Mouse (Mus musculus): ENCODE data around the gene Itga10.
"Not testable (repeated sequence)": the region's sequence is repeated elsewhere in the genome, so short reads cannot be mapped to it uniquely, and the experiment has no call there.

The Itga10 gene

GRCm38 (mm10) chr3:96680269-96680956 is 35.0 kb downstream of the Itga10 start:
- DNase-seq (ENCODE audit: low read depth, low spot score): peak; percentile 41

- peak; percentile 38 for DNase-seq (ENCODE audit: low read depth, low spot score)
Observed at GRCm38 (mm10) chr3:96683496-96683895, 38.1 kb downstream of the Itga10 start.

- DNase-seq (ENCODE audit: low read depth, low spot score): no peak
Observed at GRCm38 (mm10) chr3:96684151-96684821, 38.9 kb downstream of the Itga10 start.

- no peak for DNase-seq (ENCODE audit: low read depth, low spot score)
Observed at GRCm38 (mm10) chr3:96684822-96685156, 39.4 kb downstream of the Itga10 start.

GRCm38 (mm10) chr3:96686057-96686456 is 40.7 kb downstream of the Itga10 start:
- DNase-seq (ENCODE audit: low read depth, low spot score): not testable (repeated sequence)

GRCm38 (mm10) chr3:96688854-96689253 is 43.5 kb downstream of the Itga10 start:
- peak; percentile 32 for DNase-seq (ENCODE audit: low read depth, low spot score)

GRCm38 (mm10) chr3:96690298-96690697 is 44.9 kb downstream of the Itga10 start:
- no peak for DNase-seq (ENCODE audit: low read depth, low spot score)

GRCm38 (mm10) chr3:96692506-96692905 is 47.1 kb downstream of the Itga10 start:
- DNase-seq (ENCODE audit: low read depth, low spot score): no peak

- no peak for DNase-seq (ENCODE audit: low read depth, low spot score)
Observed at GRCm38 (mm10) chr3:96693579-96693978, 48.2 kb downstream of the Itga10 start.

GRCm38 (mm10) chr3:96696198-96696765 is 50.9 kb downstream of the Itga10 start, which contains the start of gene Pias3:
Pias3 (plus strand) TSS chr3:96696384.
- DNase-seq (ENCODE audit: low read depth, low spot score): peak; percentile 67

- peak; percentile 93 for DNase-seq (ENCODE audit: low read depth, low spot score)
Observed at GRCm38 (mm10) chr3:96696766-96697732, 51.7 kb downstream of the Itga10 start.

GRCm38 (mm10) chr3:96698993-96699690 is 53.8 kb downstream of the Itga10 start:
- DNase-seq (ENCODE audit: low read depth, low spot score): peak; percentile 80

- DNase-seq (ENCODE audit: low read depth, low spot score): peak; percentile 42
Observed at GRCm38 (mm10) chr3:96700376-96700775, 55.0 kb downstream of the Itga10 start.

GRCm38 (mm10) chr3:96701003-96701402 is 55.6 kb downstream of the Itga10 start:
- DNase-seq (ENCODE audit: low read depth, low spot score): no peak

- peak; percentile 20 for DNase-seq (ENCODE audit: low read depth, low spot score)
Observed at GRCm38 (mm10) chr3:96704778-96705177, 59.4 kb downstream of the Itga10 start.

- no peak for DNase-seq (ENCODE audit: low read depth, low spot score)
Observed at GRCm38 (mm10) chr3:96706217-96706616, 60.8 kb downstream of the Itga10 start.

GRCm38 (mm10) chr3:96706984-96707383 is 61.6 kb downstream of the Itga10 start:
- no peak for DNase-seq (ENCODE audit: low read depth, low spot score)

- DNase-seq (ENCODE audit: low read depth, low spot score): peak; percentile 86
Observed at GRCm38 (mm10) chr3:96707903-96708683, 62.7 kb downstream of the Itga10 start, which contains the start of gene Nudt17. Nudt17 (minus strand) TSS chr3:96708562.

GRCm38 (mm10) chr3:96708684-96709064 is 63.3 kb downstream of the Itga10 start:
- DNase-seq (ENCODE audit: low read depth, low spot score): no peak

Data from brain, adult 2 months (tissue).